Mouse (Mus musculus) CH12.LX (cell line): ENCODE data around the gene Apba1.

Experiments used
- CTCF ChIP-seq, 2 experiments: IDR thresholded peaks in 1 of 2; conservative IDR thresholded peaks in 1 of 2; 2 replicates each; pipeline ENCODE4 v1.5.1; 2011 to 2012; ENCODE audit warnings: low read depth in 2 of 2, low read length in 2 of 2, improper control_type of control experiment in 1 of 2, inconsistent platforms in 1 of 2, mild to moderate bottlenecking in 1 of 2, moderate library complexity in 1 of 2
- E2F4 ChIP-seq: IDR thresholded peaks from 2 replicates; pipeline ENCODE4 v1.6.1; 2011; ENCODE audit warnings: low read depth, low read length, improper control_type of control experiment; ENCODE audit not compliant: insufficient replicate concordance
- ELF1 ChIP-seq: IDR thresholded peaks from 2 replicates; pipeline ENCODE4 v1.6.1; 2014; ENCODE audit warnings: low read depth, mild to moderate bottlenecking, inconsistent platforms, low read length, improper control_type of control experiment
- EP300 ChIP-seq: IDR thresholded peaks from 2 replicates; pipeline ENCODE4 v1.6.1; 2011; ENCODE audit warnings: low read length, improper control_type of control experiment
- MAX ChIP-seq: IDR thresholded peaks from 2 replicates; pipeline ENCODE4 v1.6.1; 2011; ENCODE audit warnings: low read length, improper control_type of control experiment
- POLR2A ChIP-seq: IDR thresholded peaks from 2 replicates; pipeline ENCODE4 v1.6.1; 2011; ENCODE audit warnings: low read depth, mild to moderate bottlenecking, improper control_type of control experiment, low read length
- POLR2AphosphoS2 ChIP-seq: IDR thresholded peaks from 2 replicates; pipeline ENCODE4 v1.6.1; 2011; ENCODE audit warnings: low read depth, low read length, improper control_type of control experiment
- RAD21 ChIP-seq: IDR thresholded peaks from 2 replicates; pipeline ENCODE4 v1.6.1; 2011; ENCODE audit warnings: low read depth, mild to moderate bottlenecking, low read length, improper control_type of control experiment, moderate library complexity
- RCOR1 ChIP-seq: conservative IDR thresholded peaks from 2 replicates; pipeline ENCODE4 v1.6.1; 2012; ENCODE audit warnings: low read depth, mild to moderate bottlenecking, inconsistent platforms, low read length, improper control_type of control experiment
- SIN3A ChIP-seq: IDR thresholded peaks from 2 replicates; pipeline ENCODE4 v1.6.1; 2012; ENCODE audit warnings: low read length, improper control_type of control experiment, inconsistent platforms
- USF1 ChIP-seq: IDR thresholded peaks from 2 replicates; pipeline ENCODE4 v1.6.1; 2014; ENCODE audit warnings: low read depth, mild to moderate bottlenecking, inconsistent platforms, low read length, improper control_type of control experiment
- ZKSCAN1 ChIP-seq: IDR thresholded peaks from 2 replicates; pipeline ENCODE4 v1.6.1; 2012; ENCODE audit warnings: low read depth, inconsistent platforms, low read length, improper control_type of control experiment, borderline replicate concordance

- TF ChIP-seq CTCF (conservative IDR thresholded peaks at IDR 0.05 in 1 of 2, IDR thresholded peaks at IDR 0.05 in 1 of 2; ENCODE audit: low read depth in 2 of 2, low read length in 2 of 2), result no peak
- TF ChIP-seq ZKSCAN1, result no peak
- no peak for TF ChIP-seq MAX
- TF ChIP-seq RAD21, result no peak
- TF ChIP-seq USF1, result no peak
- TF ChIP-seq ELF1, result no peak
- no peak for TF ChIP-seq POLR2A
- TF ChIP-seq SIN3A, result no peak
- no peak for TF ChIP-seq E2F4
- TF ChIP-seq RCOR1, result no peak
- no peak for TF ChIP-seq EP300
- no peak for TF ChIP-seq POLR2AphosphoS2
Observed at GRCm38 (mm10) chr19:23957563-23957962, 198.9 kb downstream of the Apba1 start.
